21 mouse cellular contexts compared by ENCODE assay signal in the genomic region with DNA sequence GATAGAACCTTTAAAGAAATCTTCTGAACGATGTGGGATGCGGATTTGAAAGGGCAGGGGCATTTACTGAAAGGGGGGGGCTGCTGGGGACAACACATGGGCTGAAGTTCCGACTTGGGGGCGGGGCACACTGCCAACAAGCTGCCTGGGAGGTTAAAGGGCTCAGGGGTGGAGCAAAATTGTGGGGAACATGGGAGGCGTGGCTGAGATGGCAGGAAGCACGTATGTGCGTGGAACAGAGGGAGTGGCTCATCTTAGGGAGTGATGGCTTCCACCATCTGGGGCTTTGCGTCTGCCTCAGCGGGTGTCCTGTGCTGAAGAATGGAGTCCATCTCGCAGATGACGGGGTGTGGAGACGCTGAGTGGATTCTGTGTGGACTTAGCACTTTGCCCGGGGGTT.
DNase-seq lines count a peak whose midpoint lies in the region; ATAC-seq lines count a peak whose summit lies in the region.
"Had no signal": no experiment of that assay in that cellular context is flagged by ENCODE, and none has a peak within 500 bp of the region (broad histone marks: within the 10 kb centered on the region; RNA-seq: fewer than 3 reads in every experiment).

No protein-coding gene starts in this region.

- H3K27me3 ChIP-seq in megakaryocyte, embryonic 14.5 days (replicated peaks), result no peaks in the 10 kb centered on the region
- no peaks in the 10 kb centered on the region for H3K27me3 ChIP-seq in forebrain, embryonic 13.5 days
- H3K27me3 ChIP-seq: CH12.LX; limb, embryonic 15.5 days; stomach, embryonic 15.5 days had no signal

- peaks cover 49% of the 10 kb centered on the region for H3K9me3 ChIP-seq in megakaryocyte, embryonic 14.5 days
- H3K9me3 ChIP-seq in forebrain, embryonic 13.5 days (replicated peaks), result no peaks in the 10 kb centered on the region
- H3K9me3 ChIP-seq: forebrain, embryonic 10.5 days; limb, embryonic 15.5 days; stomach, embryonic 15.5 days had no signal

- ATAC-seq in megakaryocyte, adult 5-6 weeks (ENCODE audit: poor library complexity, severe bottlenecking), result no peak
- no peak for ATAC-seq in forebrain, embryonic 13.5 days
- ATAC-seq: hindbrain, embryonic 16.5 days; intestine, embryonic 16.5 days; liver, postnatal 0 days had no signal

- H3K36me3 ChIP-seq in megakaryocyte, embryonic 14.5 days (replicated peaks; ENCODE audit: low read length), result no peaks in the 10 kb centered on the region
- H3K36me3 ChIP-seq in forebrain, embryonic 13.5 days (ENCODE audit: poor library complexity, severe bottlenecking), result no peaks in the 10 kb centered on the region
- H3K36me3 ChIP-seq: forebrain, embryonic 10.5 days; limb, embryonic 15.5 days; stomach, embryonic 15.5 days had no signal

- H3K4me3 ChIP-seq in megakaryocyte, embryonic 14.5 days (replicated peaks), result peak overlapping the region; percentile 28
- no peak overlapping the region for H3K4me3 ChIP-seq in forebrain, embryonic 13.5 days
- H3K4me3 ChIP-seq: forebrain, embryonic 10.5 days; gastrocnemius, adult 2 months; limb, embryonic 15.5 days; stomach, embryonic 15.5 days had no signal

- H3K4me2 ChIP-seq in forebrain, embryonic 13.5 days, result no peak overlapping the region
- H3K4me2 ChIP-seq: limb, embryonic 15.5 days; stomach, embryonic 15.5 days had no signal

- peak; percentile 57 for DNase-seq in cerebellum, adult 9-11 months
- no peak for DNase-seq in cerebellum, postnatal 36 days
- DNase-seq in R1 (ENCODE audit: low read depth, low spot score), result peak; percentile 97
- peak; percentile 32 for DNase-seq in retina, embryonic 14.5 days (ENCODE audit: low spot score)
- no peak for DNase-seq in thymus, postnatal 14 days
- DNase-seq: adrenal gland, postnatal 36 days; gastrocnemius, adult 2 months; heart, adult 18-20 months; kidney, postnatal 36 days; liver, postnatal 0 days; lung, postnatal 10 days; right cerebral cortex, postnatal 25 days had no signal

- H3K27ac ChIP-seq in forebrain, embryonic 13.5 days, result no peak overlapping the region
- H3K27ac ChIP-seq: forebrain, embryonic 10.5 days; gastrocnemius, adult 2 months; limb, embryonic 15.5 days; stomach, embryonic 15.5 days had no signal

- no peaks in the 10 kb centered on the region for H3K4me1 ChIP-seq in megakaryocyte, embryonic 14.5 days
- H3K4me1 ChIP-seq in forebrain, embryonic 13.5 days, result no peaks in the 10 kb centered on the region
- H3K4me1 ChIP-seq: limb, embryonic 15.5 days; stomach, embryonic 15.5 days had no signal

- 64% methylated on average over 13 of the region's 13 CpGs for whole genome bisulfite sequencing in forebrain, embryonic 13.5 days

- no peak overlapping the region for H3K9ac ChIP-seq in forebrain, embryonic 13.5 days
- H3K9ac ChIP-seq: limb, embryonic 15.5 days; liver, postnatal 0 days; stomach, embryonic 15.5 days had no signal

Comparison
In these comparisons a context has a peak if more than half of its experiments do, and no peak if none do; other contexts are left out.
1. DNase-seq: peak in cerebellum, adult 9-11 months (single experiment), R1 (single experiment) and retina, embryonic 14.5 days (single experiment); none in cerebellum, postnatal 36 days (0 of 2) and thymus, postnatal 14 days (single experiment).